Mouse (Mus musculus) cerebral cortex, adult 2 months (tissue): ENCODE data around the gene Jmjd1c.

ENCODE experiments used
- WGBS: fragments of 180-500 bp; shearing (Covaris S2); methylation state at CpG from one replicate; pipeline ENCODE4 v1.1.7; 2018; 5-methylcytosine and 5-hydroxymethylcytosine counted together

The Jmjd1c gene

DNA sequence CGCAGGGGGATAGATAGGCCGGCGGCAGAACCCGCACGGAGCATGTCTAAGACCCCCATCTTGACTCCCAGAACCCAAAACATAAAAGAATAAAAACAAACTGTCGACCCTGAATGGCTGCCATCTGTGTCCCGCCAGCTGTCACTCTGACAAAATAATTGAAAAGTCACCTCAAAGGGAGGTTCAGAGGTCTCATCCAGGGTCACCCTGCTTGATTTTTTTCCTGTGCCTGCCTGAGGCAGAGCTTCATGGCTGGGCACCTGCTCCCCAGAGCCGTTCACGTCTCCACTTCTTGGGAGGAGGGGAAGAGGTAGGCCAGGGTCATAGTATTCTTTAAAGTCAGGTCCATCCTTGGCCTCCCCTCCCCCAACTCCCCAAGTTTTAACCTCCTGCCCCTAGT is 8.6 kb downstream of the Jmjd1c start:
- WGBS = 35% methylated on average over 9 of the region's 9 CpGs

DNA sequence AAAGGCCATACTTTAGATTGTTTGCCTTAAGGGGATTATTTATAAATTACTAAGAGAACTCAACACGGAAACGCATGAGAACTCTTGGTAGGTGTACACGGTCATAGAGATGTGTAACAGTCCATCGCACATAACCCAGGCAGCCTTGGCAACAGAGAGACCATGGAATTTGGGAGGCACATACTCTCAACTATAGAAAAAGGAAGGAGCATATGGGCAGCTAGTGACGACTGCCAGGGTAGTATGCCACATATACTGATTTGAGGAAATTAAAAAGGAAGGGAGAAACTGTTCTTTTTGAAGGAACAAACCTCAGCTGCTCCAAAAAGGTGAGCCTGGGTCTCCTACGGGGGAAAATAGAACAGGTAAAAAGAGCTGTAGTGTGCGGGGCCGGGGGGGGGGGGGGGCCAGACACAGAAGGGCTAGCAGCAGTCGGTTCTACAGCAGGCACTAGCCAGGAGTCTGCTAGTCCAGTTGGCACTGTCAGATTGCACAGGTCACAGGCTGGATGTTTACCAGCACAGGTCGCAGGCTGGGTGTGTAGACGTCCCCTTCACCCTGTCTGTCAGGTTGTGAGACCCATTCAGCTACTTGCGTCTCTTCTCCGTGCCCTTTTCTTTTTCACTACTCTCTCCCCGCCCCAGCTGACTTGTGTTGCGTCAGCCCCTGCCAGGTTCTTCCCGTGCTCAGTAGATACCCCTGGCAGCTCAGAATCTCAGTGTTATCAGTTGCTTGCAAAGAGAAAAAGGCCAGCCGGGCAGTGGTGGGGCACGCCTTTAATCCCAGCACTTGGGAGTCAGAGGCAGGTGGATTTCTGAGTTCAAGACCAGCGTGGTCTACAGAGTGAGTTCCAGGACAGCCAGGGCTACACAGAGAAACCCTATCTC is 9.6 kb downstream of the Jmjd1c start:
- 48% methylated on average over 19 of the region's 19 CpGs for WGBS

DNA sequence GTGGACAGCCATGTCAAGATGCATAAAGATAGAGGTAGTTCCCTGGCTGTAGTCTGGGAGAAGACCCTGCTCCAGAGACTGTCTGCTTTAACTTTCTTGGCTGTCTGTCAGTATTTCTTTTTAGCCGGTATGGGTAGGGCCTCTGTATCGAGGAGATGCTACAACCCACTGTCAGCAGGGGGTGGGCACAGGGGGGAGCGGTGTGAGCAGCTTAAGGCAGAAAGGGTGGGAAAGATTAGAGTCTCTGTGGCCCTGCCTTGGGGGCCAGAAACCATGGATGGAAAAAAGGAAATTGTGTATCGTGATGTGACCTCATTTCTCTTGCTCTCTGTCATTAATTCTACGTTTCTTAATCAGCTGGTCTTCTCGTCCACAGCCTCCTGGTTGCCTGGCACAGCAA is 10.5 kb downstream of the Jmjd1c start:
- 44% methylated on average over 6 of the region's 6 CpGs for WGBS

GRCm38 (mm10) chr10:67107017-67107761 is 11.3 kb downstream of the Jmjd1c start:
- 56% methylated on average over 9 of the region's 9 CpGs for WGBS

GRCm38 (mm10) chr10:67108096-67108495 is 12.2 kb downstream of the Jmjd1c start:
- WGBS = 66% methylated on average over 9 of the region's 9 CpGs

GRCm38 (mm10) chr10:67109635-67110034 is 13.7 kb downstream of the Jmjd1c start:
- 90% methylated on average over 5 of the region's 5 CpGs for WGBS

DNA sequence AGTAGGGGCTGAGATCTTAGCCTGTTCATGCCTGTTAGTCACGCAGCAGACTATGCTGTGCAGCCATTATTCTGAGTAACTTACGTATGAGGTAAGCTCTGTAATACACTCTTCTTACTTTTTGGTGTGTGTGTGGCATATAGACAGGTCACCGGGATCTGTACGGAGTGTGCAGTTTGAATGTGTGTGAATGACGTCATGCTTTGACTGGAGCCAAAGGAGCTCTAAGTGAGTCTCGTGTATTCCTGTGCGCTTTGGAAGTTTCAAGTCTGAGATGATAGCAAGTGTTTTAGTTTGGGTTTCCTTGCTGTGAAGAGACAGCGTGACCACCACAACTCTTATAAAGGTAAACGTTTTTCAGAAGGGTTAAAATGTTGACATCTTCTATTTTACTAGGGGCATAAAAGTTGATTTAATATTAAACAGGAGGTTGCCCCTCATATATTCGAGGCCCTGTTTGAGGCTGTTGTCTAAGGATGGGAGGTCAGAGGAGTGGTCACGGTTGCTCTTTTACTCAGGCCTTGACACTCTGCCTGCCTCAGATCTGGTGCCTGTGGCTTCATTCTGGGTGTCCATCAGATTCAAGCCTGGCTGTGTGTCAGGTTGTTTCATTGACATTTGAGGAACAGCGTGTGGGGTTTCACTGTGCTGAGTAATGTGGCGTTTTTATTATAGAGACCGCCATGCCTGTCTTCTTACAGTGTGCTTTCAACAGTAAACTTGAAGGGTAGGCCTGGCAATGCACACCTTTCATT is 15.3 kb downstream of the Jmjd1c start:
- WGBS = 52% methylated on average over 14 of the region's 14 CpGs

DNA sequence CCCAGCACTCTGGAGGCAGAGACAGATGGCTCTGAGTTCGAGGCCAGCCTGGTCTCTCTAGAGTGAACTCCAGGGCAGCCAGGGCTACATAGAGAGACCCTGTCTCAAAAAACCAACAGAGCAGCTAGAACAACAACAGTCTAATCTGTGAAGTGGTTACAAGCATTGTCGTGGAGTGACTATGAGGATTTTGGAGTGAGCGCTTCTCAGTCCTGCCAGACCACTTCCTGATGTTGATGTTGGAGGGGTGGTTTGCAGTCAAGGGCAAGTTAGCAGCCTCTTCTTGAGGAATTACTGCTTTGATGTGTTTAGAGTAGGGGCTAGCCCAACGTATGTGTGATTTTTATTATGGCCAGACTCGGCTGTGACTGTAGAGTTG is 15.9 kb downstream of the Jmjd1c start:
- 67% methylated on average over 5 of the region's 5 CpGs for WGBS

DNA sequence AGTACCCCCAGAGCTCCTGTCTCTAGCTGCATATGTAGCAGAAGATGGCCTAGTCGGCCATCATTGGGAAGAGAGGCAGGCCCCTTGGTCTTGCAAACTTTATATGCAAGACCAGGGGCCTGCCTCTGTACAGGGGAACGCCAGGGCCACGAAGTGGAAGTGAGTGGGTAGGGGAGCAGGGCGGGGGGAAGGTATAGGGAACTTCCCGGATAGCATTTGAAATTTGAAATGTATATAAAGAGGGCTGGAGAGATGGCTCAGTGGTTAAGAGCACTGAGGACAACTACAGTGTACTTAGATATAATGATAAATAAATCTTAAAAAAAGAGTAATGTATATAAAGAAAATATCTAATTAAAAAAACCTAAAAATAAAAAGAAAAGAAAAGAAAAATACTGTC is 17.0 kb downstream of the Jmjd1c start:
- WGBS = 68% methylated on average over 5 of the region's 5 CpGs

GRCm38 (mm10) chr10:67113833-67114232 is 17.9 kb downstream of the Jmjd1c start:
- WGBS = 59% methylated on average over 11 of the region's 11 CpGs

DNA sequence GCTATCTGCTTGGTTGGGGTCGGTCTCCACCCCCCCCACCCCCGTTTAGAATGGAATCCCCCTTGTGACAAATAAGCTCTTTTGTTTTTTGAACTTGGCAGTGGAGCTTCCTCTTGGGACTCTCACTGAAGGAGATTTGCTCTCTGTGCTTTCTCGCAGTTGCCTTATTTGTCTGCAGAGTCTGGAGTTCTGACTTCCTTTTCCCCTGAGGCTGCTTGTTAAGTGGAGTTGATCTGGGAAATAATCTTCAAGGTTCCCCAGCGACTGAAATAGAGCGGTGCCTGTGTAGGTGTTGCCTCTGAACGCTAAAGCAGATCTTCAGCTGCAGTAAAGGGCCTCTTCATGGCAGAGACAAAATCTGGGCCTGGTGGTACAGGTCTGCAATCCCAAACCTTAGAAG is 19.2 kb downstream of the Jmjd1c start:
- WGBS = 7% methylated on average over 6 of the region's 6 CpGs

DNA sequence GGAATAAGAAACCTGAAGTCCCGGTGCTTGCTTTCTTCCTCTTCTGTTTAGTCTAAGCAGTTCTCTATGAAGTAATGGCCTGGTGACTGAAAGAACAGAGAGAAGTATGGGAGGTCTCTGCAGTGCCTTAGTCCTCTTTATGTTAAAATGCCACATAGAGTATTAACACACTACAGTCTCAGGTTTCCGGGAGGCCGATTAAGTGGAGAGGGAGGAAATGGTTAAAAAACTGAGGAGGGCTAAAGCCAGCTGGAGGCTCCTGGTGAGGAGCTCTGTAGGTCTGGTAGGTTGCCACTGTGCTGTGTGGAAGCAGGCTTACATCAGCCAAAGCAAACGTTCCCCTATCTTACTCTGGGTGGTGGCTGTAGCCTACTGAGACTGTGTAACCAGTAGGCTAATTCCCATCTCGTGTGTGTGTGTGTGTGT is 19.8 kb downstream of the Jmjd1c start:
- 13% methylated on average over 5 of the region's 5 CpGs for WGBS

DNA sequence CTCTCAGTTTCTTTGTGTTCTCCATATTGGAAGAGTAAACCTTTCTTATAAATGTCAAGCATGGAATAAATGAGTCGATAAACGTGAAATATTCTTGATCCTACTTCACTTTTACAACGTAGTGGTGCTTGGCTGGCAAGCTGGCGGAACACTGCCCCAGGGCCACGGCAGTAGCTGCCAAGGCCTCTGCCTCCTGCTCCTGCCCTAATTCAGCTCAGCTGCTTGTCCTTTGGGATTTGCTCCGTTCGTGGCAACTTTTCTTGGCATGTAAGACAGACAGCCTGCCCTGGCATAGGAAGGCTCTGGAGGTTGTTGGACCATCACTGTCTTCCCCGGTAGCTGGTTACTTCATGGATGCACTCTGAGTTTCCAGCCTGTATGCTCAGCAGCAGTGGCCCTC is 20.3 kb downstream of the Jmjd1c start:
- WGBS = 31% methylated on average over 8 of the region's 8 CpGs

GRCm38 (mm10) chr10:67119291-67119690 is 23.4 kb downstream of the Jmjd1c start:
- WGBS = 73% methylated on average over 7 of the region's 7 CpGs

GRCm38 (mm10) chr10:67120180-67120579 is 24.3 kb downstream of the Jmjd1c start:
- 38% methylated on average over 4 of the region's 4 CpGs for WGBS

- 91% methylated on average over 2 of the region's 2 CpGs for WGBS
Observed at GRCm38 (mm10) chr10:67120640-67121039, 24.7 kb downstream of the Jmjd1c start.

DNA sequence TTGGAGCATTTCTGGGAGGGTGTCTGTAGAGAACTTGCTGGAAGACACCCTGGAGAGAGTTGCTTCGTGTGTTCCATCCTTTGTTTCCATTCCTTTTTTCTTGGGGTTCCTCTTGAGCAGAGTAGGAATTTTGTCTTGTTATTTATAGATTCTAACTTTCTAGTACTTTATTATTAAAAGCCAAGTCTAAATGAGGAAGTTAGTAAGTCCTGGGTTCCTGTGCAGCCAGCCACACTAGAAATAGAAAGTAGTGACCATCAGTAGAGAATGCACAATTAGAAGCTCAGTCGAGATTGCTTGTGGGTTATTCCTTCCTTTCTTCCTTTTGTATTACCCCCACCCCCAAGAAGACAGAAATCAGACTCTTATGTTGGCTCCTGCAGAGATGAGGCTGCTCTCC is 27.8 kb downstream of the Jmjd1c start:
- 24% methylated on average over 2 of the region's 2 CpGs for WGBS

GRCm38 (mm10) chr10:67124156-67124555 is 28.2 kb downstream of the Jmjd1c start:
- 31% methylated on average over 4 of the region's 4 CpGs for WGBS

DNA sequence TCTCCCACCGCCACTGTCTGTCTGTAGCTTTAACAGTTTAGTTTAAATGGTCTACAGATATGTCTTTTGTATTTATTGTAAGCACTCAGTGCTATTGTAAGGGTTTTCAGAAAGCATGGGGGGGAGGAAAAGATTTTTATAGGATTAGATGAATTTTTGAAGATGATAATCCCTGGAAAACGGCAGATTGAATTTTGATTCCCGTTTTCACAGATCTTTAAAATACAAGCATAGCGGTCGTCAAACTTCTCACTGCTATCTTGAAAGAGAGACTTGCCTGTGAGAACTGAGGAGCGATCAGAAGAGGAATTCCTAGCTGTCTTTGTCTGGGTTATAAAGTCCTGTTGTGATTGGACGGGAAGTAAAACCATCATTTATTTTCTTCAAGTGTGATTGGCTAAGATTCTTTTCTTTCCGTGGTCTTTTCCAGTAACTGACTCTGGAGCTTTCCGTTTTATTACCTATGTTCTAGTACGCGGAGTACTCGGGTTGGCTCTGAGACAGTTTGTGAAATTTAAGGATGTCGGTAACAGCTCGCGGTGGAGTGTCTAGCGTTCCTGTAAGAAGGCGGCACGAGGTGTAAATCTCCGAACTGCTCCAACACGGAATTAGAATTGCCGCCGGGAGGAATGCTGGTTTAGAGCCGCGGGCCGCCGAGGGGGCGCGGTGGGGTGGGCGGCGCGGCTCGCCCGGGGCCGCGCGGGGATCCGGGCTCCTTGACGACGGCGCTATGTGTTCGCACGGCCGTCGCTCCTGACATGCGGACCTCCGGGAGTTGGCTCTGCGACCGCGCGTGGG is 30.3 kb downstream of the Jmjd1c start:
- 2% methylated on average over 50 of the region's 50 CpGs for WGBS

- WGBS = under 1% methylated on average over 109 of the region's 115 CpGs
Observed at GRCm38 (mm10) chr10:67126859-67127758, 31.2 kb downstream of the Jmjd1c start.
